Mouse (Mus musculus) lung, adult 2 months (tissue): ENCODE results near the gene Tfap2b. TPM values are rescaled to one million over a fixed set of nuclear protein-coding genes. Genes with fewer than 3 reads are reported as not detected.

Experiments
- DNase-seq: peaks from one replicate; pipeline ENCODE4 v3.0.0; 2022
- H3K4me1 ChIP-seq: fragments of 200-500 bp; 2 replicates; pipeline ENCODE4 v1.6.1; 2011; ENCODE audit warnings: low read length; ENCODE audit not compliant: control insufficient read depth, insufficient read depth
- H3K4me3 ChIP-seq: fragments of 200-500 bp; replicated peaks from 2 replicates; pipeline ENCODE3; 2011; ENCODE audit warnings: low read depth, mild to moderate bottlenecking, control low read depth, low read length; ENCODE audit errors: extremely low read depth
- CTCF ChIP-seq: fragments of 200-500 bp; IDR thresholded peaks from 2 replicates; pipeline ENCODE4 v1.5.1; 2011; ENCODE audit warnings: mild to moderate bottlenecking, low read length, control low read depth; ENCODE audit not compliant: insufficient read depth
- POLR2A ChIP-seq: fragments of 200-500 bp; IDR thresholded peaks from 2 replicates; pipeline ENCODE4 v1.6.1; 2011; ENCODE audit warnings: low read depth, mild to moderate bottlenecking, control low read depth, low read length, borderline replicate concordance; ENCODE audit errors: extremely low read depth
- WGBS: fragments of 180-500 bp; shearing (Covaris S2); methylation state at CpG from one replicate; pipeline ENCODE4 v1.1.7; 2018; 5-methylcytosine and 5-hydroxymethylcytosine counted together
- polyA plus RNA-seq: library from polyadenylated mRNA; depleted of rRNA; stranded (reverse); fragments of >200 nt; gene quantifications from 2 replicates; pipeline ENCODE4 v1.2.3, GENCODE M21; 2012

Tfap2b gene
- polyA plus RNA-seq, 1 experiment, result not detected

DNA sequence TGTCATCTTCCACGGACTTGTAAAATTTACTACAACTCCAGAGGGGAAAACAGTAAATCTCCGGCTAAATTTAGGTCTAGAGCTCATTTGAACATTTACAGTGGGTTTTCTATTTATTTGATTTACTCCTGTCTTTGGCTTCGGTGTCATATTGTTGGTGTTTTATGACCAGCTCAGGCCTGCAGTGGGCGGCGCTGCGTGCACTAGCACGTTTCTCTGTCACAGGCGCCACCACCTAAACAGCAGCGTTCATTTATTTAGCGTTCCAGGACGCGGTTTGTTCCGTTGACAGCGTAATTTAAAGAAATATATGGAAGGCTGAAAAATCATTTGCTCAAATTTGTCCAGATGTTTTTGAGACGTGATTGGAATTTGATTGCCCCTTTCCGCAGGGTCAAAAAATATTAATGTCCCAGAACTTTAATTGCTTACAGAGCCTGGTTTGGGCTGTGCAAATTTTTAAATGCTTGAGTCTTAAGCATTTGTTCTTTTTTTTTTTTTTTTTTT is 22.9 kb downstream of the Tfap2b start:
- 4% methylated on average over 16 of the region's 16 CpGs for WGBS
- H3K4me1 ChIP-seq, result no peaks in the 10 kb centered on the region
- no peak for TF ChIP-seq CTCF
- no peak for TF ChIP-seq POLR2A
- no peak for DNase-seq
- no peak overlapping the region for H3K4me3 ChIP-seq

DNA sequence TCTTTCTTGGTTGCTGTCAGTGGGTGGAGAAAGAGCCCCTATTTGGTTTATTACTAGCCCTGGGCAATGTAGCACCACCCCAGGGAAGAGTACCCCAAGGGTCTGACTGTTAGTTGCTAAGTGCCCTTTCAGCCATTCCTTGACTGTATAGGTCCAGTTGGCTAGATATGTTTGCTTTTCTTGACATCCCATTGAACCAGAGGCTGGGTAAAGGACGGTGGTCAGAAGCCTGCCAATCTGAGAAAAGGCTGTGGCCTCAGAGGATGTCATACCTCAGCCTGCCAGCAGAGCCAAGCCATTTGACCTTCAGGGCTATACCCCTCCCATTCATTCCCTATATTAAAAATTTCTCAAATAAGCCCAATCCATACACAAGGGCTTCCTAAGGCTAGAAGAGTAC is 24.0 kb downstream of the Tfap2b start:
- TF ChIP-seq POLR2A, result no peak
- no peak for TF ChIP-seq CTCF

DNA sequence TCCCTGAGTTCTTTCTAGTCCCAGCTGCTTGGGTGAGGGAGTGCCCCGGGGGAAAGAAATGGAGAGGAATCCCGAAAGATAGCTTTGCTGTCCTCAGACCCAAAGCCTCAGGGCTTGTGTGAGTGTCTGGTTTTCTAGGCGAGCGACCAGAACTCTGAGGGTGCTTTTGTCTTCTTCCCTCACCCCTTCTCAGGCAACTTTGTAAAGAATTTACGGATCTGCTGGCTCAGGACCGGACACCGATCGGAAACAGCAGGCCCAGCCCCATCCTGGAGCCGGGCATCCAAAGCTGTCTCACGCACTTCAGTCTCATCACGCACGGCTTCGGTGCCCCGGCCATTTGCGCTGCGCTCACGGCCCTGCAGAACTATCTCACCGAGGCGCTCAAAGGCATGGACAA is 25.1 kb downstream of the Tfap2b start:
- Histone ChIP-seq H3K4me3 (no peak overlapping the region), H3K4me1 (no peaks in the 10 kb centered on the region)
- no peak for DNase-seq
- TF ChIP-seq POLR2A (no peak), CTCF (no peak)
- 2% methylated on average over 19 of the region's 19 CpGs for WGBS

More for the DNA sequence above, 24.0 kb downstream of the Tfap2b start:
- Histone ChIP-seq H3K4me1 (no peaks in the 10 kb centered on the region), H3K4me3 (no peak overlapping the region)
- DNase-seq, result no peak
- 4% methylated on average over 1 of the region's 1 CpGs for WGBS

DNA sequence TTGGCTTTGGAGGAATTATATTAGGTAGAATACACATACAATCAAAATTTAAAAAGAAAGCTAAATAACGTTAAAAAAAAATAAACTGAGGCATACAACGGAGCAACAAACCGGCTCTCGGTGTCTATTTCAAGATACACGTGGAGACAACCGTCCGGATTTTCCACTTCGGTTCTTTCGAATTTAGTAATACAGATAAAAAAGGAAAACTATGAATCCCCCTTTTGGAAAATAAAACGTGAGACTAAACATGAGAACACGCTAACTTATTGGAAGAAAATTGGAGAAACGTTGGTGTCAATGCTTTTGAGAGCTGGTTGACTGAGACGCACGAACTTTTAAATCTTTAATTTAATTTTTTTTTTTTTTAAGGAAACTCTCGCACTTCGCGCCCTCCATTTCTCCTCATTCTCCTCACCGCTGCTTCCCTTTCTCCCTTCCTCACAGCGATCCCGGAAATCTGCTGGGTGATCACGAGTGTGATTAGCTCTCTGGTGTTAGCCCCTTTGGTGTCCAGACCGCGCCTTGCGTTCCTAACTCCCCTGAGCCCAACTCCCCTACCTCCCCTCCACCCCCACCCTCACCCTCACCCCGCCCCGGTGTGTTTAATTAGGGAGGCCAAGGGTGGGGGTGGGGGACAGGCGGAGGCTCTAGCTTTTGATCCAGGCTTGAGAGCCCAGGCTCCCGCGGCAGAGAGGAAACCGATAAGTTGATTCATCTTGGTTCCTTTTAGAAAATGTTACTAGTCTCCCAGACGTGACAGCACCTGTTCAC is 25.9 kb downstream of the Tfap2b start:
- 2% methylated on average over 31 of the region's 31 CpGs for WGBS
- no peak for DNase-seq
- TF ChIP-seq POLR2A (no peak), CTCF (no peak)
- no peaks in the 10 kb centered on the region for H3K4me1 ChIP-seq
- H3K4me3 ChIP-seq, result no peak overlapping the region

DNA sequence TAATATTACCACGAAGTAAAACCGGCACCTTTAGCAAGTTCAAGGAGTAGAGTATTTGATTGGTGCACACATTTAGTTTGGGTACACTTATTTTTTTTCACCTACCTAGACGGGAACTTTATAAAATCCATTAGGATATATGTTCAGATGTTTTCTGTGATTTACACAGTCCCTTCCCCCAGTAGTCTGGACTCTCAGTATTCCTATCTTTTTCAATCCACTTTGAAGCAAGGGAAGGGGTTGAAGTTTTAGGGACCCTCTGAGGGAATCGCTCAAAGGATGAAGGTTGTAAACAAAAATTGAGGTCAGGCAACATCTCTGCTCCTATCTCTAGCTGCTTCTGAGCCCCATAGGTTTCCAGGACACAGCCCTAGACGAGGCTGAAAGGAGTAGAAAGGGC is 27.3 kb downstream of the Tfap2b start:
- no peak for TF ChIP-seq CTCF
- TF ChIP-seq POLR2A, result no peak
- 3% methylated on average over 5 of the region's 5 CpGs for WGBS
- no peak for DNase-seq
- no peak overlapping the region for H3K4me3 ChIP-seq
- H3K4me1 ChIP-seq, result no peaks in the 10 kb centered on the region

DNA sequence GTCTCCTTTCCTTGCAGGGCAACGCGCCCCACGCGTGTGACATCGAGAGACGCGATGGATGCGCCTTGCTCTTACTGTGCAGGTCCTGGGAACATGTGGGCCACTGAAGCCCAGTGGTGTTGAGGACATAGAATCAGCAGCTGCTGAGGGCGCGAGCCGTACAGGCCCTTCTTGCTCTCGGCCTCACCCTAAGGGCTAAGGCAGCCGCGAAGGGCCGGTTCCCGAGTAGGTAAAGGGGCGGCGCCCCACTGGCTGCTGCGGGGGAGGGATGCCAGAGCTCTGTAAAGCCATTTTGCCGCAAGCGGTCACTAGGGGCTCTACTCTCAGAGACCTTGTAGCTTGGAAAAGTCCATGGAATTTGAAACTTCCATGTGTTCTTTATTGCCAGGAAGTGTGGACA is 27.9 kb downstream of the Tfap2b start:
- H3K4me3 ChIP-seq, result no peak overlapping the region
- H3K4me1 ChIP-seq, result no peaks in the 10 kb centered on the region
- no peak for DNase-seq
- WGBS, result 3% methylated on average over 21 of the region's 21 CpGs
- TF ChIP-seq CTCF (no peak), POLR2A (no peak)

DNA sequence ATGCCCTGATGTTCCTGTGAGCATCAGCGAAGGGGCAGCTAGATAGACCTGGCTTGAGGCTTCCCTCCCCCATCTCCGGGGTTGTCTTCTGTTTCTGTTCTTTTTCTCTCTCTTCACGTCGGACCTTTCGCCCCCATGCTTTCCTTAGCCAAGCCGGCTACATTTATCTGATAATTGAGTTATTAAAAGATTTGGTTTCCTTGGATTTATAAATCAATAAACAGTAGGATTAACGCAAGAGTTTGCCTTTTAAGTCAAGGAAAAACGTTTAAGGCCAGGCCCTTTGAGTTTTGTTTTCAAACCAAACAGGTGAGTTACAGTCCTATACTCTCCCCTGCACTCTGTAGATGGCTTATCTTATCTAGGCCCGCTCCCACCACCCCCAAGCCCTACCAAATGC is 28.3 kb downstream of the Tfap2b start:
- WGBS, result 3% methylated on average over 9 of the region's 9 CpGs
- Histone ChIP-seq H3K4me3 (no peak overlapping the region), H3K4me1 (no peaks in the 10 kb centered on the region)
- TF ChIP-seq POLR2A (no peak), CTCF (no peak)
- DNase-seq, result no peak

- no peak overlapping the region for H3K4me3 ChIP-seq
- H3K4me1 ChIP-seq, result no peaks in the 10 kb centered on the region
- TF ChIP-seq POLR2A (no peak), CTCF (no peak)
- 4% methylated on average over 8 of the region's 8 CpGs for WGBS
- DNase-seq, result no peak
Observed at GRCm38 (mm10) chr1:19237721-19238410, 29.2 kb downstream of the Tfap2b start.

- TF ChIP-seq POLR2A, result no peak
- no peak for TF ChIP-seq CTCF
- no peak for DNase-seq
- Histone ChIP-seq H3K4me1 (no peaks in the 10 kb centered on the region), H3K4me3 (no peak overlapping the region)
Observed at GRCm38 (mm10) chr1:19240054-19240453, 31.3 kb downstream of the Tfap2b start.

- TF ChIP-seq POLR2A (no peak), CTCF (no peak)
- WGBS, result 3% methylated on average over 20 of the region's 20 CpGs
- no peak for DNase-seq
- Histone ChIP-seq H3K4me3 (no peak overlapping the region), H3K4me1 (no peaks in the 10 kb centered on the region)
Observed at GRCm38 (mm10) chr1:19241316-19241715, 32.6 kb downstream of the Tfap2b start.
